19 mouse cellular contexts compared by ENCODE assay signal in genomic region chr9:37345406-37345805, GRCm38 (mm10). TPM values are rescaled to one million over a fixed set of nuclear protein-coding genes. Genes with fewer than 3 reads are reported as not detected.
"Had no signal": no experiment of that assay in that cellular context is flagged by ENCODE, and none has a peak within 500 bp of the region (broad histone marks: within the 10 kb centered on the region; RNA-seq: fewer than 3 reads in every experiment).

No protein-coding gene starts in this region.

- H3K9ac ChIP-seq: neural tube, embryonic 15.5 days; stomach, embryonic 15.5 days had no signal

- H3K27me3 ChIP-seq: neural tube, embryonic 15.5 days; stomach, embryonic 15.5 days had no signal

- DNase-seq: retina, postnatal 1 day; right cerebral cortex, adult 18-20 months; right cerebral cortex, postnatal 14 days; right cerebral cortex, postnatal 25 days; right cerebral cortex, postnatal 4 days; spleen, adult 18-20 months; thymus, adult 18-20 months; thymus, adult 2 months; thymus, postnatal 14 days; thymus, postnatal 25 days; thymus, postnatal 36 days; thymus, postnatal 4 days had no signal

- H3K4me1 ChIP-seq: stomach, embryonic 15.5 days had no signal

- H3K9me3 ChIP-seq: neural tube, embryonic 15.5 days; stomach, embryonic 15.5 days had no signal

- H3K27ac ChIP-seq: neural tube, embryonic 15.5 days; stomach, embryonic 15.5 days; stomach, postnatal 0 days had no signal

- H3K4me2 ChIP-seq: neural tube, embryonic 15.5 days; stomach, embryonic 15.5 days had no signal

- H3K36me3 ChIP-seq: stomach, embryonic 15.5 days had no signal

- H3K4me3 ChIP-seq: neural tube, embryonic 15.5 days; stomach, embryonic 15.5 days had no signal

RNA-seq across cellular contexts. Expression of gene Hepacam, which starts 21.7 kb away (rescaled TPM):
- total RNA-seq: neutrophil, adult 5-6 weeks had no signal
- polyA plus RNA-seq: spleen, adult 2 months; stomach, embryonic 14.5 days; stomach, embryonic 16.5 days had no signal

RNA-seq across cellular contexts. Expression of gene Robo4, which starts 56.3 kb away (rescaled TPM):
- total RNA-seq: neutrophil, adult 5-6 weeks had no signal
